Mouse (Mus musculus) megakaryocyte, embryonic 14.5 days (primary cell): ENCODE data around the gene Eif2b4.

Experiments
- FLI1 ChIP-seq: IDR thresholded peaks from 2 replicates; pipeline ENCODE4 v1.6.1; 2012; ENCODE audit warnings: low read length, inconsistent platforms, mixed read lengths
- GATA1 ChIP-seq: IDR thresholded peaks from 3 replicates; pipeline ENCODE4 v1.6.1; 2012; ENCODE audit warnings: mixed read lengths, low read length, inconsistent platforms, borderline replicate concordance

DNA sequence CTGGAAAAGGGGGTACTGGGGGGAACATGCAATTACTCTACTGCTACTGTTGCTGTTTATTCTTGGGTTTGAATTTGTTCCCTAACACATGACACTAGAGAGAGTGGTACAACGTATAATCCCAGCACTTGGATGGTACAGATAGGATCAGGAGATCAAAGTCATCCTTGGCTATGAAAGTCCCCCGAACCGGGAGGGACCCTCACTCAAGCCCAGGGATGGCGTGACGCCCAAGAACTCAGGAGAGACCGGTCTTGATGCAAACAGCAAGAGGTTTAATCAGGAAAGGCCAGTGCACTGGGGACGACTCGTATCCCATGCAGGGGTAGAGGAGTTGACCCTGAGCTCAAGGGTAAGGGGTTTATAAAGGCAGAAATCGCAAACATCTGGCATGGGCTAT is 29.5 kb upstream of the Eif2b4 start:
- TF ChIP-seq GATA1 (no peak), FLI1 (no peak)
